Mouse (Mus musculus): ENCODE results near the gene Celf3. TPM values are rescaled to one million over a fixed set of nuclear protein-coding genes. Genes with fewer than 3 reads are reported as not detected.

The Celf3 gene
- total and polyA plus RNA-seq, 3 experiments: 0.21 to 0.56 TPM; not detected in 1

- H3K79me2 ChIP-seq (replicated peaks; ENCODE audit: control insufficient read depth, extremely low read depth, insufficient read depth, poor library complexity, severe bottlenecking): no peaks in the 10 kb centered on the region
Measured at GRCm38 (mm10) chr3:94473567-94474232, 4.4 kb upstream of the Celf3 start.

DNA sequence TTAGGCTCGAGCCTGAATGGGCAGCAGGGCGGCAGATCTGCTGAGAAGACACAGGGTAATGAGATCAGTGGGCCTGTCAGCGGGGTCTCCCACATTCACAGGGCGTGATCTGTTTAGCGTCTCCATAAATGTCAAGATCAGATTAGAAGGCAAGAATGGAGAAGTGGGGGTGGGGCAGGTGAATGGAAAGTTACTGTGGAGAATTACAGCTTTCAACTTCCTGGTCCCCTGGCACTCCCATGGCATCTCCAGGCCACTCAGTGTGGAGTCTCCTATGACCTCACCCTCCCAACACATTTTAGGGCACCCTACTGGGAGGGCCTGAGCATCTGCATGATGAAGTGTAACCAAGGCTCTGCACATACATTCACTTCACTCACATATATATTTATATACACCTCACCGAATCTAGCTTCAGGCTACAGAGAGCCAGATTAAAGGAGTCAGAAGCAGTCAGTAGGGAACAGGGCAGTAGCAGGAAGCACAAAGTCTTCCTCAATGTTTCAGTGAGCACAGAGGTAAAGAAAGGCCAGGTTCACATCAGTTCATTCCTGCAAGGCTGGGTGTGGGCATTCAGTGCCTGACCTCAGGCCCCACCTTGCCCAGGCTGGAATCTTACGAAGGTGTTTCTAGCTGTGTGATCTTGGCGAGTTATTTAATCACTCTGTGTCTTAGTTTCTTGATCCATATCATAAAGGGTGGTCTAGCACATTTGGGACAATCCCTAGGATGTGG is 1.6 kb upstream of the Celf3 start:
- in situ Hi-C loops (cut with MboI; ENCODE audit: low pct_ligation_motif_present, low pct_unique_long_range_greater_than_20kb, low sequenced_read_pairs): no loop called here
- DNase-seq (ENCODE audit: extremely low read depth): no peak
- Histone ChIP-seq H3K9ac (ENCODE audit: insufficient read depth, low read depth) (no peak overlapping the region), H3K27me3 (replicated peaks) (no peaks in the 10 kb centered on the region), H3K36me3 (replicated peaks in 1 of 2; ENCODE audit: control insufficient read depth in 1 of 2, insufficient read depth in 1 of 2, low read length in 1 of 2) (peaks cover 0 to 2% of the 10 kb centered on the region in 2 experiments), H3K4me3 (replicated peaks in 1 of 3; ENCODE audit: low read depth in 2 of 3, low read length in 2 of 3, poor library complexity in 1 of 3) (no peak overlapping the region), H3K79me2 (replicated peaks; ENCODE audit: control insufficient read depth, extremely low read depth, insufficient read depth, poor library complexity, severe bottlenecking) (no peaks in the 10 kb centered on the region), H3K27ac (ENCODE audit: insufficient read depth, low read depth) (no peak overlapping the region), H3K4me1 (ENCODE audit: control insufficient read depth in 1 of 2, insufficient read depth in 2 of 2) (peaks cover 0 to 8% of the 10 kb centered on the region in 2 experiments; a peak in 1 of 4 replicates), H3K4me2 (ENCODE audit: insufficient read depth, low read depth, poor library complexity, severe bottlenecking) (no peak overlapping the region), H3K9me3 (replicated peaks; ENCODE audit: low read length) (no peaks in the 10 kb centered on the region)
- TF ChIP-seq NRF1 (IDR thresholded peaks at IDR 0.05; ENCODE audit: low read depth, low read length) (no peak), SIN3A (IDR thresholded peaks at IDR 0.05; ENCODE audit: low read length) (no peak), POLR2A (IDR thresholded peaks at IDR 0.05; ENCODE audit: low read depth, low read length) (no peak), TCF12 (IDR thresholded peaks at IDR 0.05; ENCODE audit: low read depth, low read length) (no peak), MEF2A (IDR thresholded peaks at IDR 0.05; ENCODE audit: borderline replicate concordance, low read depth, low read length) (no peak), EP300 (IDR thresholded peaks at IDR 0.05; ENCODE audit: low read length) (no peak), ZC3H11A (IDR thresholded peaks at IDR 0.05; ENCODE audit: low read depth, low read length) (no peak), JUND (conservative IDR thresholded peaks at IDR 0.05; ENCODE audit: low read depth, low read length) (no peak), RAD21 (IDR thresholded peaks at IDR 0.05; ENCODE audit: low read depth, low read length) (no peak), IRF4 (IDR thresholded peaks at IDR 0.05; ENCODE audit: low read depth, low read length) (no peak), RCOR1 (conservative IDR thresholded peaks at IDR 0.05; ENCODE audit: low read depth, low read length) (no peak), POLR2AphosphoS2 (IDR thresholded peaks at IDR 0.05; ENCODE audit: low read depth, low read length) (no peak)
- dilution Hi-C loops (cut with MboI; ENCODE audit: extremely low pct_ligation_motif_present, extremely low pct_unique_long_range_greater_than_20kb, low sequenced_read_pairs): no loop called here

More at GRCm38 (mm10) chr3:94473567-94474232, 4.4 kb upstream of the Celf3 start:
- Histone ChIP-seq H3K27me3 (replicated peaks) (no peaks in the 10 kb centered on the region), H3K4me2 (ENCODE audit: insufficient read depth, low read depth, poor library complexity, severe bottlenecking) (no peak overlapping the region), H3K9ac (ENCODE audit: insufficient read depth, low read depth) (no peak overlapping the region), H3K4me1 (ENCODE audit: control insufficient read depth in 1 of 2, insufficient read depth in 2 of 2) (0 out of 4 replicates have a peak, but pooled peaks cover 0 to 4% of the 10 kb centered on the region in 2 experiments), H3K9me3 (replicated peaks; ENCODE audit: low read length) (no peaks in the 10 kb centered on the region), H3K36me3 (replicated peaks in 1 of 2; ENCODE audit: control insufficient read depth in 1 of 2, insufficient read depth in 1 of 2, low read length in 1 of 2) (no peaks in the 10 kb centered on the region), H3K4me3 (replicated peaks in 1 of 3; ENCODE audit: low read depth in 2 of 3, low read length in 2 of 3, poor library complexity in 1 of 3) (no peak overlapping the region), H3K27ac (ENCODE audit: insufficient read depth, low read depth) (no peak overlapping the region)
- in situ Hi-C loops (cut with MboI; ENCODE audit: low pct_ligation_motif_present, low pct_unique_long_range_greater_than_20kb, low sequenced_read_pairs): loop anchor here (25.0 kb wide), 1 partner anchor 139 kb away; no protein-coding TSS in a partner anchor
- TF ChIP-seq SIN3A (IDR thresholded peaks at IDR 0.05; ENCODE audit: low read length) (no peak), RCOR1 (conservative IDR thresholded peaks at IDR 0.05; ENCODE audit: low read depth, low read length) (no peak), MAFK (IDR thresholded peaks at IDR 0.05; ENCODE audit: insufficient replicate concordance, low read length) (no peak), CHD1 (IDR thresholded peaks at IDR 0.05; ENCODE audit: low read depth, low read length) (no peak), RAD21 (IDR thresholded peaks at IDR 0.05; ENCODE audit: low read depth, low read length) (no peak), MEF2A (IDR thresholded peaks at IDR 0.05; ENCODE audit: borderline replicate concordance, low read depth, low read length) (no peak), ETS1 (conservative IDR thresholded peaks at IDR 0.05; ENCODE audit: low read depth, low read length) (no peak), POLR2AphosphoS2 (IDR thresholded peaks at IDR 0.05; ENCODE audit: low read depth, low read length) (no peak), USF1 (IDR thresholded peaks at IDR 0.05; ENCODE audit: low read depth, low read length) (no peak), GABPA (IDR thresholded peaks at IDR 0.05; ENCODE audit: insufficient replicate concordance, low read depth, low read length) (no peak), PAX5 (IDR thresholded peaks at IDR 0.05; ENCODE audit: low read length) (no peak)
- DNase-seq (ENCODE audit: extremely low read depth): no peak
- dilution Hi-C loops (cut with MboI; ENCODE audit: extremely low pct_ligation_motif_present, extremely low pct_unique_long_range_greater_than_20kb, low sequenced_read_pairs): no loop called here

All from CH12.LX (cell line).